Mouse (Mus musculus): ENCODE results near the gene Gm9999. TPM values are rescaled to one million over a fixed set of nuclear protein-coding genes. Genes with fewer than 3 reads are reported as not detected.

Gene Gm9999
- total and polyA plus RNA-seq, 2 experiments from 2014 or later: not detected

DNA sequence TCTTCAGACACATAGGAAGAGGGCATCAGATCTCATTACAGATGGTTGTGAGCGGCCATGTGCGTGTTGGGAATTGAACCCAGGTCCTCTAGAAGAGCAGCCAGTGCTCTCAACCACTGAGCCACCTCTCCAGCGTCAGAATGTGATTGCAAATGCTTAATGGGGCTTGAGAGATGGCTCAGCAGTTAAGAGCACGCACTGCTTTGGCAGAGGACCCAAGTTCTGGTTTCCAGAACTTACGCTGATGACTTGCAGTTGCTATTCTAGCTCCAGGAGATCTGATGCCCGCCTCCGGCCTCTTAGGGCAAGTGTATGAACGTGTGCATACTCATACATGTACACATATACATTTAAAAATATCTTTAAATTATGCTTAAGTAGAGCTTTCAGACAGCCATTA is 52.0 kb downstream of the Gm9999 start:
- ATAC-seq (ENCODE audit: low FRiP score): no peak
- 83% methylated on average over 8 of the region's 8 CpGs for WGBS
- Histone ChIP-seq H3K27ac (ENCODE audit: low read depth, low read length) (no peak overlapping the region), H3K4me3 (ENCODE audit: low read depth, low read length) (no peak overlapping the region), H3K9me3 (ENCODE audit: low read length) (no peaks in the 10 kb centered on the region), H3K27me3 (ENCODE audit: insufficient read depth, low read length) (no peaks in the 10 kb centered on the region), H3K36me3 (ENCODE audit: insufficient read depth, low read length) (no peaks in the 10 kb centered on the region), H3K4me1 (ENCODE audit: insufficient read depth, low read length) (no peaks in the 10 kb centered on the region), H3K9ac (replicated peaks; ENCODE audit: low read length, poor library complexity, severe bottlenecking) (no peak overlapping the region), H3K4me2 (ENCODE audit: low read depth, low read length, poor library complexity, severe bottlenecking) (no peak overlapping the region)
- TF ChIP-seq CTCF (IDR thresholded peaks at IDR 0.05): no peak
- no peak for DNase-seq (ENCODE audit: low spot score)

Other genes starting within 250 kb of the Gm9999 start
- not detected in 2 replicates for gene Saa1, start 240.6 kb upstream of the Gm9999 start, total RNA-seq (2014; rRNA removed)
- 0.28 and 0.50 TPM in 2 replicates for gene Saa1, start 240.6 kb upstream of the Gm9999 start, polyA plus RNA-seq (2015; fragmentation: Nextera tagmentation; extraction: Ambion mirVana)
- not detected in 2 replicates for gene Saa2, start 231.8 kb upstream of the Gm9999 start, total RNA-seq (2014; rRNA removed)
- not detected in 2 replicates for gene Saa2, start 231.8 kb upstream of the Gm9999 start, polyA plus RNA-seq (2015; fragmentation: Nextera tagmentation; extraction: Ambion mirVana)
- 16.7 and 24.6 TPM in 2 replicates for gene Hps5, start 187.5 kb upstream of the Gm9999 start, total RNA-seq (2014; rRNA removed)
- gene Hps5, start 187.5 kb upstream of the Gm9999 start, polyA plus RNA-seq (2015; fragmentation: Nextera tagmentation; extraction: Ambion mirVana): 8.1 and 9.0 TPM in 2 replicates
- 32.9 and 50.2 TPM in 2 replicates for gene Gtf2h1, start 187.5 kb upstream of the Gm9999 start, total RNA-seq (2014; rRNA removed)
- 36.4 and 38.2 TPM in 2 replicates for gene Gtf2h1, start 187.5 kb upstream of the Gm9999 start, polyA plus RNA-seq (2015; fragmentation: Nextera tagmentation; extraction: Ambion mirVana)
- gene Ldha, start 142.1 kb upstream of the Gm9999 start, total RNA-seq (2014; rRNA removed): 341 and 345 TPM in 2 replicates
- gene Ldha, start 142.1 kb upstream of the Gm9999 start, polyA plus RNA-seq (2015; fragmentation: Nextera tagmentation; extraction: Ambion mirVana): 604 and 701 TPM in 2 replicates
- gene Ldhc, start 122.4 kb upstream of the Gm9999 start, total RNA-seq (2014; rRNA removed): not detected in 2 replicates
- 0.22 and 0.32 TPM in 2 replicates for gene Ldhc, start 122.4 kb upstream of the Gm9999 start, polyA plus RNA-seq (2015; fragmentation: Nextera tagmentation; extraction: Ambion mirVana)
- gene Tsg101, start 63.6 kb upstream of the Gm9999 start, total RNA-seq (2014; rRNA removed): 134 and 135 TPM in 2 replicates
- gene Tsg101, start 63.6 kb upstream of the Gm9999 start, polyA plus RNA-seq (2015; fragmentation: Nextera tagmentation; extraction: Ambion mirVana): 323 and 329 TPM in 2 replicates
- gene Uevld, start 25.1 kb upstream of the Gm9999 start, total RNA-seq (2014; rRNA removed): 10.1 and 10.6 TPM in 2 replicates
- gene Uevld, start 25.1 kb upstream of the Gm9999 start, polyA plus RNA-seq (2015; fragmentation: Nextera tagmentation; extraction: Ambion mirVana): 3.7 TPM in 2 replicates
- gene Spty2d1, start 24.8 kb downstream of the Gm9999 start, total RNA-seq (2014; rRNA removed): 8.8 and 10.7 TPM in 2 replicates
- 3.8 and 4.7 TPM in 2 replicates for gene Spty2d1, start 24.8 kb downstream of the Gm9999 start, polyA plus RNA-seq (2015; fragmentation: Nextera tagmentation; extraction: Ambion mirVana)
- gene Tmem86a, start 67.0 kb downstream of the Gm9999 start, total RNA-seq (2014; rRNA removed): 15.1 and 16.0 TPM in 2 replicates
- gene Tmem86a, start 67.0 kb downstream of the Gm9999 start, polyA plus RNA-seq (2015; fragmentation: Nextera tagmentation; extraction: Ambion mirVana): 29.0 and 30.1 TPM in 2 replicates
- 114 and 124 TPM in 2 replicates for gene Ptpn5, start 150.1 kb downstream of the Gm9999 start, total RNA-seq (2014; rRNA removed)
- 187 and 195 TPM in 2 replicates for gene Ptpn5, start 150.1 kb downstream of the Gm9999 start, polyA plus RNA-seq (2015; fragmentation: Nextera tagmentation; extraction: Ambion mirVana)
- not detected in 2 replicates for gene Mrgpra6, start 221.3 kb downstream of the Gm9999 start, total RNA-seq (2014; rRNA removed)
- not detected in 2 replicates for gene Mrgpra6, start 221.3 kb downstream of the Gm9999 start, polyA plus RNA-seq (2015; fragmentation: Nextera tagmentation; extraction: Ambion mirVana)

Data from midbrain, postnatal 0 days (tissue).